Mouse (Mus musculus) embryonic facial prominence, embryonic 13.5 days (tissue): Measurements from ENCODE around the gene Myadm. TPM values are rescaled to one million over a fixed set of nuclear protein-coding genes. Genes with fewer than 3 reads are reported as not detected.

Source experiments
- ATAC-seq: fragments of 200-750 bp; cut with Nextera tagmentation; 2 replicates; pipeline ENCODE4 v1.8.0; 2017; ENCODE audit warnings: low read depth; ENCODE audit not compliant: insufficient number of reproducible peaks, insufficient read depth, low FRiP score, low TSS enrichment
- H3K27ac ChIP-seq: fragments of 300-500 bp; sonication (generic); 2 replicates; pipeline ENCODE4 v1.5.1; 2015; ENCODE audit warnings: moderate library complexity, mild to moderate bottlenecking, inconsistent platforms
- H3K27me3 ChIP-seq: fragments of 300-500 bp; sonication (generic); 2 replicates; pipeline ENCODE4 v1.6.1; 2015; ENCODE audit warnings: mild to moderate bottlenecking, inconsistent platforms
- H3K36me3 ChIP-seq: fragments of 300-500 bp; sonication (generic); 2 replicates; pipeline ENCODE4 v1.6.1; 2015; ENCODE audit warnings: mild to moderate bottlenecking, inconsistent platforms
- H3K4me1 ChIP-seq: fragments of 300-500 bp; sonication (generic); 2 replicates; pipeline ENCODE4 v1.6.1; 2015; ENCODE audit warnings: inconsistent platforms
- H3K4me2 ChIP-seq: fragments of 300-500 bp; sonication (generic); 2 replicates; pipeline ENCODE4 v1.6.1; 2015; ENCODE audit warnings: moderate library complexity, mild to moderate bottlenecking, inconsistent platforms
- H3K4me3 ChIP-seq: fragments of 300-500 bp; sonication (generic); 2 replicates; pipeline ENCODE4 v1.5.1; 2015; ENCODE audit warnings: mild to moderate bottlenecking, inconsistent platforms
- H3K9ac ChIP-seq: fragments of 300-500 bp; sonication (generic); 2 replicates; pipeline ENCODE4 v1.6.1; 2015; ENCODE audit warnings: mild to moderate bottlenecking, inconsistent platforms
- H3K9me3 ChIP-seq: fragments of 300-500 bp; sonication (generic); 2 replicates; pipeline ENCODE4 v1.6.1; 2016; ENCODE audit warnings: inconsistent platforms
- WGBS: fragments of 180-500 bp; shearing (Covaris S2); methylation state at CpG from one replicate; pipeline ENCODE4 v1.1.7; 2015; ENCODE audit warnings: mixed read lengths; 5-methylcytosine and 5-hydroxymethylcytosine counted together
- polyA plus RNA-seq: library from polyadenylated mRNA; unstranded; fragments of >200 nt; fragmentation: Nextera tagmentation; extraction: Ambion mirVana; gene quantifications from 2 replicates; pipeline ENCODE4 v1.2.1, GENCODE M21; 2015

Gene Myadm
- polyA plus RNA-seq, 1 experiment from 2014 or later, result 43.3 TPM

DNA sequence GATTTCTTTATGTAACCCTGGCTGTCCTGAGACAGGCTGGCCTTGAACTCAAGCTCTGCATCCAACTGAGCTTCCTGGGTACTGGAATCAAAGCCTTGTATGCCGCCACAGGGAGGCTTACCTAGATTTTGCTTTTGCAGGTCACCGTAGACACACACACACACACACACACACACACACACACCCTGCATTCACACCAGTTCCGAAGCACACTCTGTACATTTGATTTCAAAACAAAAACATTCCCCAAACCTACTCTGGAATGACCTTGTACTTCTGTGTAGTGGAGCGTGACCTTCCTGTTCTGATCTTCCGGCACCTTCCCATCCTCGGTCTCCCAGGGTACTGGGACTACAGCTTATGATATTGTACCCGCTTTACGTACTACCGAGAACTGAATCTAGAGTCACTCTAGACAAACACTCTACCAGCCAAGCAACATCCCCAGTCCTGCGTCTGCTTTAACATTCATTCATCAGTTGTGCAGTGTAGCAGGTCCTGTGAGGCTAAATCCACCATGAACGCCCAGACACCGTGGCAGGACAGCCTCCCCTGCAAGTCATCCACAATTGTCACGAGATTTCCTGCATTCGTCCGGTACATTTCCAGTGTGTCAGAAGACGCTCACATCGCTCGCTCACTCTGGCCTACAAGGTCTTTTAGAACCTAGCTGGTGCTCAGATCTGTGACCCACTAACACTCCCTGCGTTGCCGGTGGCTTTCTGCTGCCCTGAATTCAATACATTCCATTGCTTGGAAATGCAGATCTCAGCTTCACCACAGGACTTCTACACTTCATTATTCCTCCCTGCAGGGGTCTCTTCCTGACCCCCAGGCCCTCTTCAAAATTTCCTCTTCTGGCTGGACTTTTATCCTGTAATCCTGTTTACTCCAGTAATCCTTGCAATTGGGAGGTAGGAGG lies 58.7 kb downstream of the Myadm start:
- Histone ChIP-seq H3K9me3 (no peaks in the 10 kb centered on the region), H3K4me2 (no peak overlapping the region), H3K27ac (no peak overlapping the region), H3K9ac (no peak overlapping the region), H3K4me1 (no peaks in the 10 kb centered on the region), H3K4me3 (no peak overlapping the region), H3K36me3 (peaks cover 80% of the 10 kb centered on the region), H3K27me3 (no peaks in the 10 kb centered on the region)
- no peak for ATAC-seq
- 50% methylated on average over 20 of the region's 20 CpGs for WGBS

DNA sequence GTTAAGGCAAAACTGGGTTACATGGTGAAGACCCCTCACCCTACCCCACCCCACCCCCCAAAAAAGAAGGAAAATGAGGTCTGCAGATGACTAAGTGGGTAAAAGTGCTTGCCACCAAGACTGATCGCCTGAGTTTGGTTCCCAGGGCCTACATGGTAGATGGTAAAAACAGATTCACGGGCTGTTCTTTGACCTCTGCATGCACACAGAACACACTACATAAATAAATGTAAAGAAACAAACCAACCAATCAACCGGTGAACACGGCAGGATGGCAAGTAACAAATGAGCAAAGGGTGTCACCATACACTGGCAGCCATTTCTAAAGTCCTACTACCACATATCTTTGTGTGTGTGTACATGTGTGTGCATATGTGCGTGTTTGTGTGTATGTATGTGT lies 59.4 kb downstream of the Myadm start:
- H3K9me3 ChIP-seq, result no peaks in the 10 kb centered on the region
- no peaks in the 10 kb centered on the region for H3K27me3 ChIP-seq
- no peak overlapping the region for H3K4me3 ChIP-seq
- no peak overlapping the region for H3K9ac ChIP-seq
- H3K36me3 ChIP-seq, result peaks cover 74% of the 10 kb centered on the region
- no peak overlapping the region for H3K4me2 ChIP-seq
- ATAC-seq, result no peak
- no peak overlapping the region for H3K27ac ChIP-seq
- H3K4me1 ChIP-seq, result no peaks in the 10 kb centered on the region
- 58% methylated on average over 5 of the region's 5 CpGs for WGBS

DNA sequence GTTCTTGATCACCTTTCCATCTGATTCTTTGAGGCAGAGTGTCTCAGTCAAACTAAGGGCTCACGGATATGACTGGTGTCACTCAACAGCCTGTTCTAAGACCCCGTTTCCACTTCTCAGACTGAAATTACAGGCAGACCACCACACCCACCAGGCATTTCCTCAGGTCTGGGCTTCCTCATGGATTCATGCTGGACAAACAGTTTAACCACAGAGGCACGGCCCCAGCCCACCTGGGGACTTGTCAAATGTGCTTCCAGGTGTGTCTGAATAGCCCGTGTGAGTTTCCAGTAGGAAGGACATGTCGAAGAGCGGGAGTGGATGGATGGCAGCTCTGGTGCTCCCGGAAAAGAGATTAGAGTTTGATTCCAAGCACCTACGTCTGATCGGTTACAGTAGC lies 60.9 kb downstream of the Myadm start:
- 90% methylated on average over 9 of the region's 9 CpGs for WGBS
- H3K4me2 ChIP-seq, result no peak overlapping the region
- no peaks in the 10 kb centered on the region for H3K4me1 ChIP-seq
- H3K9me3 ChIP-seq, result no peaks in the 10 kb centered on the region
- H3K27me3 ChIP-seq, result no peaks in the 10 kb centered on the region
- H3K4me3 ChIP-seq, result no peak overlapping the region
- no peak overlapping the region for H3K27ac ChIP-seq
- H3K36me3 ChIP-seq, result peaks cover 71% of the 10 kb centered on the region
- no peak for ATAC-seq
- no peak overlapping the region for H3K9ac ChIP-seq

Other genes with a start within 250 kb of the Myadm start
- gene AU018091, start 119.9 kb upstream of the Myadm start, polyA plus RNA-seq, result 0.07 and 0.35 TPM in 2 replicates
- not detected in 2 replicates for gene Nlrp12, start 39.3 kb upstream of the Myadm start, polyA plus RNA-seq
- 0.17 TPM in 1 of 2 replicates, not detected in the other for gene Prkcg, start 99 bp downstream of the Myadm start, polyA plus RNA-seq
- gene Cacng7, start 43.9 kb downstream of the Myadm start, polyA plus RNA-seq, result 3.3 and 3.7 TPM in 2 replicates
- gene Cacng8, start 101.6 kb downstream of the Myadm start, polyA plus RNA-seq, result 5.5 and 7.5 TPM in 2 replicates
- gene Cacng6, start 135.1 kb downstream of the Myadm start, polyA plus RNA-seq, result 0.46 and 0.67 TPM in 2 replicates
- not detected in 2 replicates for gene Tarm1, start 213.5 kb downstream of the Myadm start, polyA plus RNA-seq